Mouse (Mus musculus): ENCODE data around the gene 2010109A12Rik. TPM values are rescaled to one million over a fixed set of nuclear protein-coding genes. Genes with fewer than 3 reads are reported as not detected.

2010109A12Rik gene
- polyA plus RNA-seq, 2 experiments: 0.47 to 1.0 TPM

DNA sequence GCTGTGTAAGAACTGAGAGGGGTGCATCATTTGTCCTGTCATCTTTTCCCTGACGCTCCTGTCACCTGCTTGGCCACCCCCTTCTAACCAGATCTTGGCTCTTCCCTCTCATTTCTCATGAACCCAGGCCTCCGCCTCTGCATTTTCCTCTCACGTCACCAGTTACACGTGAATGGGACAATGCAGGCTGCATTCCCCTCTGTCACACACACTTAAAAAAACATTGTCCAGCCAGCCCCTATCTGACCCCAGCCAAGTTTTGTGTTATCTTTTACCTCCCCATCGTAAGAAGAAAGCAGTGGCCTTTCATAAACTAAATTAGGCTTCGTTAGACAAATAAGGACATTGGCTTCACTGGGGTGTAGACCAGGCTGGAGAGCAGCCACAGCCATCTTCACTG lies 33.8 kb upstream of the 2010109A12Rik start:
- 85% methylated on average over 6 of the region's 6 CpGs for WGBS

DNA sequence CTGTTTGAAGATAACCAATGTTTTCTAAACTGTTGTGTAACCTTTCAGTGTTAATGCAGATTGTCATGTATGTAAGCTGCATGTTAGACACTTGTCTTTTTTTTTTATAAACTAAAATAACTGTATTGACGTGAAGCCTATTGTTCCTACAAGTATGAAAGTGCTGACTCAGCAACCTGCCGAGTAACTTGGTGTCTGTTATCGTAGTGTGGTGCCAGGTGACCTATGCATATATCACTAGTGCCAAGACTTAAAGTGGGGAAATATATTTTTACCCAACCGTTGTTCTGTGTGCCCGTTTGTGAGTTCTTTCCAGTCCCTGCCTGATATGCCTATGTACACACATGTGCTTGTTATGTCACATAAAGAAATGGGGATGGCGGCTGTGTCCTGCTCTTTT lies 31.6 kb upstream of the 2010109A12Rik start:
- no peak overlapping the region for H3K4me2 ChIP-seq (replicated peaks; ENCODE audit: low read depth, low read length, severe bottlenecking)
- no peaks in the 10 kb centered on the region for H3K27me3 ChIP-seq (ENCODE audit: control insufficient read depth, insufficient read depth, low read length)
- H3K4me3 ChIP-seq (replicated peaks; ENCODE audit: low read length): no peak overlapping the region
- no peaks in the 10 kb centered on the region for H3K4me1 ChIP-seq (ENCODE audit: control insufficient read depth, insufficient read depth, low read length)
- WGBS: 87% methylated on average over 6 of the region's 6 CpGs
- no peak overlapping the region for H3K9ac ChIP-seq (ENCODE audit: low read depth, low read length, severe bottlenecking)
- H3K27ac ChIP-seq (replicated peaks; ENCODE audit: low read depth, low read length): no peak overlapping the region
- no peak for TF ChIP-seq POLR2A (IDR thresholded peaks at IDR 0.05; ENCODE audit: borderline replicate concordance, extremely low read depth, insufficient read depth, insufficient read length)
- DNase-seq (ENCODE audit: low spot score) (no peak), ATAC-seq (ENCODE audit: low FRiP score, low read depth) (no peak)
- H3K9me3 ChIP-seq (ENCODE audit: control insufficient read depth, low read length): no peaks in the 10 kb centered on the region
- peaks cover 66% of the 10 kb centered on the region for H3K36me3 ChIP-seq (ENCODE audit: control insufficient read depth, insufficient read depth, low read length)

More for the DNA sequence above, 33.8 kb upstream of the 2010109A12Rik start:
- H3K4me1 ChIP-seq (ENCODE audit: control insufficient read depth, insufficient read depth, low read length): no peaks in the 10 kb centered on the region
- DNase-seq (ENCODE audit: low spot score): no peak
- no peak for TF ChIP-seq POLR2A (IDR thresholded peaks at IDR 0.05; ENCODE audit: borderline replicate concordance, extremely low read depth, insufficient read depth, insufficient read length)
- H3K4me2 ChIP-seq (replicated peaks; ENCODE audit: low read depth, low read length, severe bottlenecking): no peak overlapping the region
- no peaks in the 10 kb centered on the region for H3K9me3 ChIP-seq (ENCODE audit: control insufficient read depth, low read length)
- H3K36me3 ChIP-seq (ENCODE audit: control insufficient read depth, insufficient read depth, low read length): peaks cover 71% of the 10 kb centered on the region
- no peak overlapping the region for H3K27ac ChIP-seq (replicated peaks; ENCODE audit: low read depth, low read length)
- H3K9ac ChIP-seq (ENCODE audit: low read depth, low read length, severe bottlenecking): no peak overlapping the region
- no peak for ATAC-seq (ENCODE audit: low FRiP score, low read depth)
- H3K4me3 ChIP-seq (replicated peaks; ENCODE audit: low read length): no peak overlapping the region
- no peaks in the 10 kb centered on the region for H3K27me3 ChIP-seq (ENCODE audit: control insufficient read depth, insufficient read depth, low read length)

DNA sequence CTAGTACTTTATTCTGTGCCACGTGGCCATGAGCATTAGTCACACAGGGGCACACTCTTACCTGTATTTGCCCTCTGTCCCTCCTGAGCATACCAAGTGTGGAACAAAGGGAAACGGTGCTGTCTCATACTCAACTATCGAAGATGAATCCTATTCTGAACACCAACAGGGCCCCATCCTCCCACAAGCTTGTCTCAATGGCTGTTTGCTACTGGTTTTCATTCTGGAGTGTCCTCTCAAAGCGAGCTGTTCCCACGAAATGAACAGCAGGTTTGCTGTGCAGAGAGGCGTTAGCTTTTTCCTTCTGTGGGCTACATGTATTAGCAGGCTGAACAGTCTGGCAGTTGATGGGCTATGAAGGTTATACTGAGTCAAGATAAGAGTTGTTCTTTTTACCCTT lies 27.7 kb upstream of the 2010109A12Rik start:
- no peak overlapping the region for H3K9ac ChIP-seq (ENCODE audit: low read depth, low read length, severe bottlenecking)
- DNase-seq (ENCODE audit: low spot score) (no peak), ATAC-seq (ENCODE audit: low FRiP score, low read depth) (no peak)
- WGBS: 84% methylated on average over 6 of the region's 6 CpGs
- no peak for TF ChIP-seq POLR2A (IDR thresholded peaks at IDR 0.05; ENCODE audit: borderline replicate concordance, extremely low read depth, insufficient read depth, insufficient read length)
- no peaks in the 10 kb centered on the region for H3K27me3 ChIP-seq (ENCODE audit: control insufficient read depth, insufficient read depth, low read length)
- H3K27ac ChIP-seq (replicated peaks; ENCODE audit: low read depth, low read length): no peak overlapping the region
- no peak overlapping the region for H3K4me2 ChIP-seq (replicated peaks; ENCODE audit: low read depth, low read length, severe bottlenecking)
- no peaks in the 10 kb centered on the region for H3K9me3 ChIP-seq (ENCODE audit: control insufficient read depth, low read length)
- H3K4me1 ChIP-seq (ENCODE audit: control insufficient read depth, insufficient read depth, low read length): no peaks in the 10 kb centered on the region
- no peak overlapping the region for H3K4me3 ChIP-seq (replicated peaks; ENCODE audit: low read length)
- H3K36me3 ChIP-seq (ENCODE audit: control insufficient read depth, insufficient read depth, low read length): peaks cover 52% of the 10 kb centered on the region

DNA sequence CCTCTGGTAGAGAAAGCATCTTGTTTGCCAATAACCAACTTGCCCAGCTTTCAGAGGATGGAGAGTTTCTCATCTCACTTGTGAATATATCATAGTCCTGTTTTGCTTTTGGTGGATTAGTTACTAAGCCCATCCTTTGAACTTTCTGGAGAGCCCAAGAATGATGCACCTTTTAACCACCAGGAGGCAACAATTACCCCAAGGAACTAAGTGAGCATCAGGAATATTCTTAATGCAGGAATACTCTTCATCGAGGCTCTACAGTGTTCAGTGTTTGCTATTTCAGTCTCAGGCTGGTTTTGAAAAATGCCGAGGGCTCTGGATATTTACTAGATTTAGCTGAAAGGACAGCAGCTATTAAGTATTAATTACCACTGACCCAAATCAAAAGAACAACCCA lies 26.1 kb upstream of the 2010109A12Rik start:
- ATAC-seq (ENCODE audit: low FRiP score, low read depth): no peak
- 78% methylated on average over 2 of the region's 2 CpGs for WGBS
- Histone ChIP-seq H3K4me1 (ENCODE audit: control insufficient read depth, insufficient read depth, low read length) (no peaks in the 10 kb centered on the region), H3K4me3 (replicated peaks; ENCODE audit: low read length) (no peak overlapping the region), H3K27me3 (ENCODE audit: control insufficient read depth, insufficient read depth, low read length) (no peaks in the 10 kb centered on the region), H3K4me2 (replicated peaks; ENCODE audit: low read depth, low read length, severe bottlenecking) (no peak overlapping the region), H3K9me3 (ENCODE audit: control insufficient read depth, low read length) (no peaks in the 10 kb centered on the region), H3K27ac (replicated peaks; ENCODE audit: low read depth, low read length) (no peak overlapping the region), H3K36me3 (ENCODE audit: control insufficient read depth, insufficient read depth, low read length) (peaks cover 55% of the 10 kb centered on the region), H3K9ac (ENCODE audit: low read depth, low read length, severe bottlenecking) (no peak overlapping the region)
- TF ChIP-seq POLR2A (IDR thresholded peaks at IDR 0.05; ENCODE audit: borderline replicate concordance, extremely low read depth, insufficient read depth, insufficient read length): no peak
- no peak for DNase-seq (ENCODE audit: low spot score)

DNA sequence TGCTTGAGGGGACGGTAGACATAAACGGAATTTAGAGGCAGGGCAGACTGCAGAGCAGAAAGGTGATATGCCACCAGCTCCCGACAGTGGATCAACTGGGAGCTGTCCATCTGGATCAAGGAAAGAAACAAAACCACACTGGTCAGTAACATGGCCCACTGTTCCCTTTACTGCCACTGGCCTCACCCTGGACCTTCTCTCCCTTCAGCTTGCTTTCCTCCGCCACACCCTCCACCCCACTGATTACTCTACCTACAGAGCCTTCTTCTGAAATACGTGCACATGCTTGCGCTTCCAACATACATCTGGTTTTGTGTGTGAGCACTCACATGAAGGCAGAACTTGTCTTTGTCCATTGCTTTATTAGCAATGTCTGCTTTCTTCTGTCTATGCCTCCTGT lies 23.0 kb upstream of the 2010109A12Rik start:
- no peak overlapping the region for H3K27ac ChIP-seq (replicated peaks; ENCODE audit: low read depth, low read length)
- H3K4me1 ChIP-seq (ENCODE audit: control insufficient read depth, insufficient read depth, low read length): no peaks in the 10 kb centered on the region
- ATAC-seq (ENCODE audit: low FRiP score, low read depth) (no peak), DNase-seq (ENCODE audit: low spot score) (no peak)
- no peak overlapping the region for H3K4me2 ChIP-seq (replicated peaks; ENCODE audit: low read depth, low read length, severe bottlenecking)
- H3K9me3 ChIP-seq (ENCODE audit: control insufficient read depth, low read length): no peaks in the 10 kb centered on the region
- H3K36me3 ChIP-seq (ENCODE audit: control insufficient read depth, insufficient read depth, low read length): peaks cover 75% of the 10 kb centered on the region
- H3K9ac ChIP-seq (ENCODE audit: low read depth, low read length, severe bottlenecking): no peak overlapping the region
- TF ChIP-seq POLR2A (IDR thresholded peaks at IDR 0.05; ENCODE audit: borderline replicate concordance, extremely low read depth, insufficient read depth, insufficient read length): no peak
- H3K27me3 ChIP-seq (ENCODE audit: control insufficient read depth, insufficient read depth, low read length): no peaks in the 10 kb centered on the region
- H3K4me3 ChIP-seq (replicated peaks; ENCODE audit: low read length): no peak overlapping the region
- 82% methylated on average over 6 of the region's 6 CpGs for WGBS

DNA sequence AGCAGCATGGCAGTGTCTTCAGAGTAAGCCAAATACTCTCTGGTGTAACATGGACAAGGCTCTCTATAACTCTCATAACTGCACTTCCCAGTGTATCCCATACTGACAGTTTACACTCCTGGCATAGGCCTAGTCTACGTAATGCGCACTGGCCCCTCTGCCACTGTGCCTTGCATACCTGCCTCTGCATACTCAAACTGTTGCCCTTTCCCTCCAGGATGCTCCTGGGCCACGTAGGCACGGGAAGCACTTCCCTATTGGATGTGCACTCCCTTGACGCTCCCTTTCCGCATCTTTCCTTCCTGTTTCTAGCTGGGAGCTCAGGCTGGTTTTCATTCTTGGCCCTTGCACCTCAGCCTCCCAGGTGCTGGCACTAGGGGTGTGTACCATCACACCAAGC lies 21.8 kb upstream of the 2010109A12Rik start:
- Histone ChIP-seq H3K27me3 (ENCODE audit: control insufficient read depth, insufficient read depth, low read length) (no peaks in the 10 kb centered on the region), H3K4me2 (replicated peaks; ENCODE audit: low read depth, low read length, severe bottlenecking) (no peak overlapping the region), H3K4me1 (ENCODE audit: control insufficient read depth, insufficient read depth, low read length) (no peaks in the 10 kb centered on the region), H3K4me3 (replicated peaks; ENCODE audit: low read length) (no peak overlapping the region), H3K9ac (ENCODE audit: low read depth, low read length, severe bottlenecking) (no peak overlapping the region), H3K9me3 (ENCODE audit: control insufficient read depth, low read length) (no peaks in the 10 kb centered on the region), H3K27ac (replicated peaks; ENCODE audit: low read depth, low read length) (no peak overlapping the region), H3K36me3 (ENCODE audit: control insufficient read depth, insufficient read depth, low read length) (peaks cover 75% of the 10 kb centered on the region)
- no peak for TF ChIP-seq POLR2A (IDR thresholded peaks at IDR 0.05; ENCODE audit: borderline replicate concordance, extremely low read depth, insufficient read depth, insufficient read length)
- WGBS: 90% methylated on average over 6 of the region's 6 CpGs
- no peak for ATAC-seq (ENCODE audit: low FRiP score, low read depth)
- DNase-seq (ENCODE audit: low spot score): no peak
